Mouse (Mus musculus): ENCODE results near the gene Mrnip. TPM values are rescaled to one million over a fixed set of nuclear protein-coding genes. Genes with fewer than 3 reads are reported as not detected.
A peak's percentile ranks its signal among the peaks of the same experiment; 100 is the strongest.

The Mrnip gene
- polyA plus RNA-seq, 1 experiment: 7.8 TPM

GRCm38 (mm10) chr11:50201590-50201989 is 27.3 kb downstream of the Mrnip start:
- H3K36me3 ChIP-seq (ENCODE audit: control insufficient read depth, insufficient read depth): peaks cover 78% of the 10 kb centered on the region
- no peak overlapping the region for H3K4me2 ChIP-seq (ENCODE audit: low read depth)
- no peak overlapping the region for H3ac ChIP-seq (ENCODE audit: control insufficient read depth, insufficient read length)
- no peak overlapping the region for H3K4me3 ChIP-seq
- H3K79me2 ChIP-seq (ENCODE audit: control insufficient read depth, insufficient read depth): peaks cover 21% of the 10 kb centered on the region
- no peaks in the 10 kb centered on the region for H3K27me3 ChIP-seq (ENCODE audit: control insufficient read depth, insufficient read depth, insufficient read length)
- TF ChIP-seq MYOD1 (IDR thresholded peaks at IDR 0.05; ENCODE audit: control insufficient read depth in 1 of 3, insufficient read length in 2 of 3, low read depth in 2 of 3) (no peak), SRF (IDR thresholded peaks at IDR 0.05; ENCODE audit: control insufficient read depth, insufficient read length, low read depth) (no peak), TCF3 (IDR thresholded peaks at IDR 0.05; ENCODE audit: insufficient read length, low read depth) (no peak), CEBPB (IDR thresholded peaks at IDR 0.05; ENCODE audit: insufficient read depth, poor library complexity, severe bottlenecking) (no peak), MYOG (IDR thresholded peaks at IDR 0.05; ENCODE audit: control insufficient read depth in 1 of 3, insufficient read depth in 1 of 3, insufficient read length in 2 of 3, low read depth in 2 of 3) (no peak), POLR2AphosphoS2 (IDR thresholded peaks at IDR 0.05; ENCODE audit: insufficient read length, low read depth) (peak; percentile 33), MAX (IDR thresholded peaks at IDR 0.05; ENCODE audit: low read depth) (no peak), REST (IDR thresholded peaks at IDR 0.05; ENCODE audit: insufficient read depth, insufficient read length) (no peak), TCF12 (IDR thresholded peaks at IDR 0.05; ENCODE audit: insufficient read depth, poor library complexity, severe bottlenecking) (no peak), USF1 (IDR thresholded peaks at IDR 0.05; ENCODE audit: low read depth) (no peak), POLR2A (IDR thresholded peaks at IDR 0.05; ENCODE audit: insufficient read length, low read depth) (peak; percentile 45), E2F4 (IDR thresholded peaks at IDR 0.05; ENCODE audit: insufficient read depth) (no peak)

- H3ac ChIP-seq (ENCODE audit: control insufficient read depth, insufficient read length): no peak overlapping the region
- H3K4me2 ChIP-seq (ENCODE audit: low read depth): no peak overlapping the region
- peaks cover 91% of the 10 kb centered on the region for H3K36me3 ChIP-seq (ENCODE audit: control insufficient read depth, insufficient read depth)
- H3K27me3 ChIP-seq (ENCODE audit: control insufficient read depth, insufficient read depth, insufficient read length): no peaks in the 10 kb centered on the region
- TF ChIP-seq TCF3 (IDR thresholded peaks at IDR 0.05; ENCODE audit: insufficient read length, low read depth): no peak
- peak; percentile 50 for TF ChIP-seq POLR2A (IDR thresholded peaks at IDR 0.05; ENCODE audit: insufficient read length, low read depth)
- peak; percentile 80 for TF ChIP-seq POLR2AphosphoS2 (IDR thresholded peaks at IDR 0.05; ENCODE audit: insufficient read length, low read depth)
- no peak overlapping the region for H3K4me3 ChIP-seq
- peaks cover 38% of the 10 kb centered on the region for H3K79me2 ChIP-seq (ENCODE audit: control insufficient read depth, insufficient read depth)
Observed at GRCm38 (mm10) chr11:50203302-50203827, 29.1 kb downstream of the Mrnip start.

- Histone ChIP-seq H3ac (ENCODE audit: control insufficient read depth, insufficient read length) (no peak overlapping the region), H3K36me3 (ENCODE audit: control insufficient read depth, insufficient read depth) (peaks cover 81% of the 10 kb centered on the region), H3K79me2 (ENCODE audit: control insufficient read depth, insufficient read depth) (peaks cover 59% of the 10 kb centered on the region), H3K27me3 (ENCODE audit: control insufficient read depth, insufficient read depth, insufficient read length) (no peaks in the 10 kb centered on the region), H3K4me2 (ENCODE audit: low read depth) (no peak overlapping the region), H3K4me3 (no peak overlapping the region)
- TF ChIP-seq CEBPB (IDR thresholded peaks at IDR 0.05; ENCODE audit: insufficient read depth, poor library complexity, severe bottlenecking) (no peak), POLR2A (IDR thresholded peaks at IDR 0.05; ENCODE audit: insufficient read length, low read depth) (no peak), MYOD1 (IDR thresholded peaks at IDR 0.05; ENCODE audit: control insufficient read depth in 1 of 3, insufficient read length in 2 of 3, low read depth in 2 of 3) (no peak), USF1 (IDR thresholded peaks at IDR 0.05; ENCODE audit: low read depth) (no peak), POLR2AphosphoS2 (IDR thresholded peaks at IDR 0.05; ENCODE audit: insufficient read length, low read depth) (peak; percentile 9), TCF3 (IDR thresholded peaks at IDR 0.05; ENCODE audit: insufficient read length, low read depth) (no peak), E2F4 (IDR thresholded peaks at IDR 0.05; ENCODE audit: insufficient read depth) (no peak), SRF (IDR thresholded peaks at IDR 0.05; ENCODE audit: control insufficient read depth, insufficient read length, low read depth) (no peak), REST (IDR thresholded peaks at IDR 0.05; ENCODE audit: insufficient read depth, insufficient read length) (no peak)
Observed at GRCm38 (mm10) chr11:50205434-50205833, 31.2 kb downstream of the Mrnip start.

GRCm38 (mm10) chr11:50206037-50206436 is 31.8 kb downstream of the Mrnip start:
- Histone ChIP-seq H3ac (ENCODE audit: control insufficient read depth, insufficient read length) (no peak overlapping the region), H3K79me2 (ENCODE audit: control insufficient read depth, insufficient read depth) (peaks cover 60% of the 10 kb centered on the region), H3K27me3 (ENCODE audit: control insufficient read depth, insufficient read depth, insufficient read length) (no peaks in the 10 kb centered on the region), H3K4me2 (ENCODE audit: low read depth) (no peak overlapping the region), H3K4me3 (no peak overlapping the region), H3K36me3 (ENCODE audit: control insufficient read depth, insufficient read depth) (peaks cover 75% of the 10 kb centered on the region)
- TF ChIP-seq POLR2AphosphoS2 (IDR thresholded peaks at IDR 0.05; ENCODE audit: insufficient read length, low read depth) (peak; percentile 59), POLR2A (IDR thresholded peaks at IDR 0.05; ENCODE audit: insufficient read length, low read depth) (no peak)

- H3K36me3 ChIP-seq (ENCODE audit: control insufficient read depth, insufficient read depth): peaks cover 62% of the 10 kb centered on the region
- peaks cover 60% of the 10 kb centered on the region for H3K79me2 ChIP-seq (ENCODE audit: control insufficient read depth, insufficient read depth)
- peak overlapping the region; percentile 98 for H3K4me2 ChIP-seq (ENCODE audit: low read depth)
- peak overlapping the region; percentile 86 for H3K4me3 ChIP-seq
- H3K27me3 ChIP-seq (ENCODE audit: control insufficient read depth, insufficient read depth, insufficient read length): no peaks in the 10 kb centered on the region
- TF ChIP-seq E2F4 (IDR thresholded peaks at IDR 0.05; ENCODE audit: insufficient read depth) (no peak), POLR2A (IDR thresholded peaks at IDR 0.05; ENCODE audit: insufficient read length, low read depth) (peak; percentile 61), MYOD1 (IDR thresholded peaks at IDR 0.05; ENCODE audit: control insufficient read depth in 1 of 3, insufficient read length in 2 of 3, low read depth in 2 of 3) (no peak), POLR2AphosphoS2 (IDR thresholded peaks at IDR 0.05; ENCODE audit: insufficient read length, low read depth) (peak; percentile 77), REST (IDR thresholded peaks at IDR 0.05; ENCODE audit: insufficient read depth, insufficient read length) (no peak), MYOG (IDR thresholded peaks at IDR 0.05; ENCODE audit: control insufficient read depth in 1 of 3, insufficient read depth in 1 of 3, insufficient read length in 2 of 3, low read depth in 2 of 3) (no peak), TCF12 (IDR thresholded peaks at IDR 0.05; ENCODE audit: insufficient read depth, poor library complexity, severe bottlenecking) (no peak), SRF (IDR thresholded peaks at IDR 0.05; ENCODE audit: control insufficient read depth, insufficient read length, low read depth) (no peak), CEBPB (IDR thresholded peaks at IDR 0.05; ENCODE audit: insufficient read depth, poor library complexity, severe bottlenecking) (no peak)
- H3ac ChIP-seq (ENCODE audit: control insufficient read depth, insufficient read length): no peak overlapping the region
Observed at GRCm38 (mm10) chr11:50207344-50207743, 33.1 kb downstream of the Mrnip start.
